Mouse (Mus musculus): ENCODE measurements at regions not wholly inside any gene's neighbourhood (a gene's known extent, or its start where the extent isn't known, plus 50 kb on each side); places are given as distances from the start of the nearest gene placed in this dataset.

DNA sequence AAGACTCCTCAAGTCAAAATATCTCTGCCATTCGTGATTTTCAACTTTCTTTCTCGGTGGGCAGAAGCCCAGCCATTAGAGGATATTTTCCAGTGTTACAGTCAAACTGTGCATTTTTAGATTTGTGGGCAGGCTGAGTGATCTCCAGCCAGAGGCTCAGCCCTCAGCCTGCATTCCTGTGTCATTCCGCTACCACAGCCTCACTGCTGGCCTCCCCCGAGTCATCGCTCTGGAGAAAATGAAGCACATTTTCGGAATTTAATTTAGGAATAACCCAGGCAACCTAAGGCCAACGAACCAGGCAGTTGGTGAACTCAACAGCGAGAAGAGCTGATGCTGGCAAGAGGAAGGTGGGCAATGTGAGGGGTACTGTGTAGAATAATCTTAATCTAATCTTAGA lies 80.9 kb upstream of the Nudt7 start:
- no peaks in the 10 kb centered on the region for H3K79me2 ChIP-seq (ENCODE audit: control insufficient read depth, insufficient read depth, low read length, poor library complexity)
- TF ChIP-seq MXI1 (IDR thresholded peaks at IDR 0.05; ENCODE audit: low read depth, low read length) (no peak), POLR2AphosphoS5 (IDR thresholded peaks at IDR 0.05; ENCODE audit: borderline replicate concordance, low read depth, low read length) (no peak), NRF1 (IDR thresholded peaks at IDR 0.05; ENCODE audit: insufficient read depth, low read depth, low read length, poor library complexity, severe bottlenecking) (no peak), TAL1 (IDR thresholded peaks at IDR 0.05; ENCODE audit: low read length) (no peak), ZMIZ1 (IDR thresholded peaks at IDR 0.05; ENCODE audit: low read depth, low read length) (no peak), NELFE (IDR thresholded peaks at IDR 0.05; ENCODE audit: low read depth, low read length) (no peak), HCFC1 (IDR thresholded peaks at IDR 0.05; ENCODE audit: low read depth, low read length) (no peak), MAFK (IDR thresholded peaks at IDR 0.05; ENCODE audit: borderline replicate concordance, low read depth, low read length) (no peak), SIN3A (IDR thresholded peaks at IDR 0.05; ENCODE audit: low read length) (no peak), USF2 (IDR thresholded peaks at IDR 0.05; ENCODE audit: borderline replicate concordance in 1 of 2, insufficient read depth in 1 of 2, low read depth in 1 of 2, low read length in 2 of 2) (no peak), MEF2A (IDR thresholded peaks at IDR 0.05; ENCODE audit: extremely low read depth, insufficient replicate concordance, low read depth, low read length, poor library complexity, severe bottlenecking) (no peak), GATA1 (IDR thresholded peaks at IDR 0.05; ENCODE audit: low read depth, low read length) (no peak), CTCF (IDR thresholded peaks at IDR 0.05 in 2 of 3, conservative IDR thresholded peaks at IDR 0.05 in 1 of 3; ENCODE audit: control insufficient read depth in 1 of 3, insufficient read depth in 1 of 3, low read depth in 2 of 3, low read length in 3 of 3, poor library complexity in 1 of 3, severe bottlenecking in 1 of 3) (no peak), CHD1 (IDR thresholded peaks at IDR 0.05; ENCODE audit: low read depth, low read length) (no peak), E2F4 (IDR thresholded peaks at IDR 0.05; ENCODE audit: borderline replicate concordance, low read depth, low read length) (no peak), POLR2A (IDR thresholded peaks at IDR 0.05; ENCODE audit: control insufficient read depth in 1 of 2, insufficient read depth in 1 of 2, low read depth in 1 of 2, low read length in 2 of 2, poor library complexity in 1 of 2) (no peak)
- no peaks in the 10 kb centered on the region for H3K9me3 ChIP-seq (replicated peaks; ENCODE audit: insufficient read depth, low read length)

GRCm38 (mm10) chr8:114063566-114063965 lies 69.8 kb upstream of the Nudt7 start:
- no peak overlapping the region for H3K27ac ChIP-seq (ENCODE audit: control insufficient read depth, low read depth, low read length)
- H3K4me3 ChIP-seq (ENCODE audit: control insufficient read depth in 1 of 2, insufficient read depth in 1 of 2, low read depth in 2 of 2, low read length in 2 of 2), result no peak overlapping the region
- H3K9me3 ChIP-seq (replicated peaks; ENCODE audit: insufficient read depth, low read length), result no peaks in the 10 kb centered on the region
- DNase-seq (ENCODE audit: low read depth, low spot score), result no peak
- no peaks in the 10 kb centered on the region for H3K27me3 ChIP-seq (ENCODE audit: control insufficient read depth in 1 of 2, insufficient read depth in 2 of 2, low read length in 2 of 2)
- no peak for TF ChIP-seq POLR2AphosphoS2 (IDR thresholded peaks at IDR 0.05; ENCODE audit: low read length)
- TF ChIP-seq POLR2AphosphoS5 (IDR thresholded peaks at IDR 0.05; ENCODE audit: borderline replicate concordance, low read depth, low read length), result no peak
- TF ChIP-seq ZMIZ1 (IDR thresholded peaks at IDR 0.05; ENCODE audit: low read depth, low read length), result no peak
- no peak for TF ChIP-seq RCOR1 (IDR thresholded peaks at IDR 0.05; ENCODE audit: low read depth, low read length)
- peak; percentile 7 for TF ChIP-seq RAD21 (IDR thresholded peaks at IDR 0.05; ENCODE audit: low read depth, low read length)
- no peak for TF ChIP-seq TBP (IDR thresholded peaks at IDR 0.05; ENCODE audit: low read depth, low read length)
- TF ChIP-seq SMC3 (IDR thresholded peaks at IDR 0.05; ENCODE audit: low read depth, low read length), result 0 out of 2 replicates have a peak, but pooled peaks have one; percentile 11
- TF ChIP-seq MAZ (IDR thresholded peaks at IDR 0.05; ENCODE audit: low read depth, low read length), result no peak
- no peaks in the 10 kb centered on the region for H3K4me1 ChIP-seq (ENCODE audit: control insufficient read depth in 1 of 2, insufficient read depth in 2 of 2, low read length in 2 of 2)
- H3K9ac ChIP-seq (ENCODE audit: control insufficient read depth, low read depth, low read length, poor library complexity, severe bottlenecking), result no peak overlapping the region
- no peaks in the 10 kb centered on the region for H3K36me3 ChIP-seq (ENCODE audit: control insufficient read depth in 1 of 2, insufficient read depth in 2 of 2, low read length in 2 of 2)
- H3K79me2 ChIP-seq (ENCODE audit: control insufficient read depth, insufficient read depth, low read length, poor library complexity), result no peaks in the 10 kb centered on the region

More for the DNA sequence above, 80.9 kb upstream of the Nudt7 start:
- no peak for DNase-seq (ENCODE audit: low read depth, low spot score)
- no peaks in the 10 kb centered on the region for H3K4me1 ChIP-seq (ENCODE audit: control insufficient read depth in 1 of 2, insufficient read depth in 2 of 2, low read length in 2 of 2)
- H3K27me3 ChIP-seq (ENCODE audit: control insufficient read depth in 1 of 2, insufficient read depth in 2 of 2, low read length in 2 of 2), result no peaks in the 10 kb centered on the region
- H3K36me3 ChIP-seq (ENCODE audit: control insufficient read depth in 1 of 2, insufficient read depth in 2 of 2, low read length in 2 of 2), result no peaks in the 10 kb centered on the region
- H3K9ac ChIP-seq (ENCODE audit: control insufficient read depth, low read depth, low read length, poor library complexity, severe bottlenecking), result no peak overlapping the region
- H3K27ac ChIP-seq (ENCODE audit: control insufficient read depth, low read depth, low read length), result no peak overlapping the region
- no peak overlapping the region for H3K4me3 ChIP-seq (ENCODE audit: control insufficient read depth in 1 of 2, insufficient read depth in 1 of 2, low read depth in 2 of 2, low read length in 2 of 2)

Data from MEL (cell line).